Mouse (Mus musculus) c-Kit-negative CD71-positive TER-119-positive erythroid progenitor cells, embryonic 14.5 days (primary cell): ENCODE results near the gene Gm9821.

Experiments
- DNase-seq: peaks from one replicate; pipeline ENCODE4 v3.0.0-alpha.2; 2013; ENCODE audit warnings: low read depth, low spot score

The Gm9821 gene

GRCm38 (mm10) chr2:91971231-91972097, 26.0 kb downstream of the Gm9821 start:
- no peak for DNase-seq

DNA sequence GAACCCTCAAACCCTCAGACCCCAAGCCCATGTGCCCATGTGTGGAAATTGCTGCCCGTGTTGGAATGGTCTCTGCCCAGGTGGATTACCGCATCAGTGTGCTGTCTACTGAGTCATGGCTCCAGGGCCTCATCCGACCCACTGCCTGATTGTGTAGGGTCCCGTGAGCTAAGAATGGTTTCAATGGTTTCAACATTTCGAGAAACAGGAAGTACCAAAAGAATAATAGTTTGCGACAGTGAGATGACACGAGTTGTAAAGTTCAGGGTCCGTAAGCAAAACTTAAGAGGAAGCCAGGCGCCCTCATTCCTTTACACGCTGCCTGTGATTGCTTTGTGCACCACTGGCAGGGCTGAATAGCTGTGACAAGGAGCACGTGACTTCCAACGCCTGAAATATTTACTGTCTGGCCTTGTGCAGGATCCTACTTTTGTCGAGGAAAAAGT, 26.6 kb downstream of the Gm9821 start:
- DNase-seq: no peak

- no peak for DNase-seq
These were observed 28.1 kb downstream of the Gm9821 start for GRCm38 (mm10) chr2:91973416-91974135.

DNA sequence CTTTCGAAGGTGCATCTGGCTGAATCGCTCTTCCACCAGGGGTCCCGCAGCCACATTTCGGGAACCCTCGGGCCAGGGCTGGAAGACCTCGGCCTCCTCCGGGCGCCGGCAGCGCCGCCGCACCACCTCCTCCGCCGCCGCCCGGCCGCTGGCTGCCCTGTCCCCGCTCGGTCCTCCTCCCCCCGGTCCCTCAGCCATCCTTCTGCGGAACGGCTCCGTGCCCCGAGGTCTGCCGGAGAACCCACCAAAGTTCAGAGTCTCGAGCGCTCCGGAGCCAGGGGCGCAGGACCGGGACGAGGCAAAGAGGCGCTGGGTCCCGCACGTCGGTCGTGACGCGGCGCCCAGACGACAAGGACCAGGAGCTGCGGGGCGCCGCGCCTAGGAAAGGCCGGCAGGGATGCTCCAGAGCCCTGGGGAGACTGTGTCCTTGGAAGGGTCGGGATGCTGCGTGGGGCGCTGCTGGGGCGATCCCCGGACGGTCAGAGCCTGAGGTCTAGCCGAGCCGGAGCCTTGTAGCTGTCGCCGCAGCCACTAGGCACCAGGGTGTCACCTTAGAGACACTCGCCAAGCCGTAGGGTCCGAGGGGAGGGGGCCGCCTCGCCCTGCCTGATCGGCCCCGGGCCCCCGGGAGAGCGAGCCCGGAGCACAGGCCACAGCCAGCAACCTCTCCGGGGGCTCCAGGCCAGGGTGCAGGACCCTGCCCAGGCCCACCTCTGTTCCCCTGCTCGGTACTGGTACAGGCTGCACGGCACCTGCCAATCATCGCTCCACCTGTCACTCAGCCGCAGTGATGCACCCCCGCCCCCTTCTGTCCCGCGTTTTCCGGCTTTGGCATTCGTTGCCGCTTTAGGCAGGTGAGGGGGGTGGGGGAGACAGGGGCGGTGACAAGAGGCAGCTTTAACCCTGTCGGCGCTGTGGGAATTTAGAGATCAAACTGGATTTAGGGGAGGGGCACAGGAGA, 30.4 kb downstream of the Gm9821 start, which contains the start of gene Dgkz:
Dgkz (minus strand) TSS at position 284 of the 961 bp plus-strand sequence.
- DNase-seq: no peak

GRCm38 (mm10) chr2:91977960-91978359, 32.5 kb downstream of the Gm9821 start:
- DNase-seq: no peak

DNA sequence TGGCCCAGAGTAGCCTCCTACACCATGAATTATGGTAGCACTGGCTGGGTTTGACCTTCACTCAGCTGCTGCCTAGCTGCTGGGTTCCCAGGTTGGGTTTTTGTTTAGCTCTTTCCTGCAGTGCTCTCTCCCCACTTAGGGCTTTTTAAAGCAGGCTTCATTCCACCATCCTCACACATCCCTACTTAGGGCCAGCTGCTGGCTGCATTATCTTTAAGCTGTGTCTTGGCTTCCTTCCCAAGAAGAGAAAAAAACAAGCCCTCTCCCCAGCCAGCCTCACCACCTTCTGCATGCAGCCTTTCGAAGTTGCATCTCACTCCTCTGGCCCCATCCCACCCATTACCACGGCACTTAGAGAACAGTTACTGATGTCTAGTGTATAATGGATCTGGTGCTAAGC, 33.0 kb downstream of the Gm9821 start:
- no peak for DNase-seq

GRCm38 (mm10) chr2:91980245-91980644, 34.7 kb downstream of the Gm9821 start:
- no peak for DNase-seq

DNA sequence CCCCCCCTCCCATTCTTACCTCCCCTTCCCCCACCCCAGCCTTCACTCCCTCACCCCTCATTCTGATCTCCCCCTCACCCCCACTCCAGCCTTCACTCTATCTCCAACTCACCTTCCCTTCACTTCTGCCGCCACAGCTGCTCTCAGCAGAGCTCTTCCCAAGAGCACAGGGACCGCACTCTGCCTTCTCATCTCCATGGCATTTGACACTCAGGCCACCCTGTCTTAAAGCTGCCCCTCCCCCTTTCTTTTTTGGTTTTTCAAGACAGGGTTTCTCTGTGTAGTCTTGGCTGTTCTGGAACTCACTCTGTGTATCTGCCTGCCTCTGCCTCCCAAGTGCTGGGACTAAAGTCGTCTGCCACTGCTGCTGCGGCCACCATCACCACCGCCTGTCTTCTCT, 35.3 kb downstream of the Gm9821 start:
- no peak for DNase-seq

DNA sequence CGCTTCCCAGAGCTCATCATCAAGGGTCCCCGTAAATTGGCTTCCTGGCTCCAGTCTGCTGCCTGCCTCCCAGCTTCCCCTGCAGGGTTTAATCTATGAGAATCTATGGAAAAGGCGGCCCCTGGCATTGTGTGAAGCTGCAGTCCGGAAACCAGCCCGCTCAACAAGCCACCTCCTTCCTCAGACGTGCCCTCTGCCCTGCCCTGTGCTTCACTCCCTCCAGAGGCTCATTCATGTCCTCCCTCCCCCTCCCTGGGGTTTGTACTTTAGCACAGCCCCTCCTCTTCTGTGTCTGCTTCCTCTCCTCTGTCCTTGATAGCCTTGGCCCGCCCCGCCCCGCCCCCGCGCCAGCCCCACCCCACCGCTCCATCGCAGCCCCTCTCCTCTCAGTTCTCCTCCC, 38.9 kb downstream of the Gm9821 start:
- no peak for DNase-seq

- no peak for DNase-seq
These were observed 39.5 kb downstream of the Gm9821 start for GRCm38 (mm10) chr2:91984906-91985525.

DNA sequence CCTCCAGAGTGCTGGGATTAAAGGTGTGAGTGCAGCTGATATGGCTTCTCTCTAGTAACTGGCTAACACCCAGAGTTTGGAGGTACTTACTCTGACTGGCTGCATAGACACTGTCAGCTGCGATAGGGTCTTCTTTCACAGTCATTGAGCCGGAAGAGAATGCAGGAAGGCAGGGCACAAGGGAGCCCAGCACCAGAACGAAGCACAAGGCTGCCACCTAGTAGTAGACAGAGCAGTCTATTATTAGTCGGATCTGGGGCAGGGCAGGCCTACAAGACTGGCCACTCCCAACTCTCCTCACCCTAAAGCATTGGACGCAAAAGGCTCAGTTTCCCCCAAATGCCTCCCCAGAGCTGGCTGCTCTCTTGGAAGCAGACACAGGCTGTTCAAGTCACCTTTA, 40.6 kb downstream of the Gm9821 start:
- no peak for DNase-seq

DNA sequence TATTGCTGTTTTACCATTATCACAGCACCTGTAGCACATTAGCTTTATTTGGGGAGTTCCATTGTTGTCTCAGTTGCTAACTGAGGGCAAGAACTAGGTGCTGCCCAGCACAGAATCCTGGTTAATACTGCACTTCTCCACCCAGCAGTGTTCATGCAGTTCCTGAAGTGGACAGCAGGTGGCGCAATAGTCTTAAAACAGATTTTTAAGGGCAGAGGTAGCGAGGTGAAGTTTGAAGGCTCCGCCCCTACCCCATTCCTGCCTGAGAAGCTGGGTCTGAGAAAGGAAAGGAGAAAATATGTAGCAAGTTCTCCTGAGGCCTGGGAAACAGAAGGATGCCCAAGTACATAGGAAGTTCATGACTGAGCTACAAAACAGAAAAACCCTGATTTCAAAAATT, 42.0 kb downstream of the Gm9821 start:
- DNase-seq: peak; percentile 46

GRCm38 (mm10) chr2:91989750-91990149, 44.2 kb downstream of the Gm9821 start:
- DNase-seq: no peak

- no peak for DNase-seq
These were observed 47.9 kb downstream of the Gm9821 start for GRCm38 (mm10) chr2:91993409-91993808.

- DNase-seq: no peak
These were observed 50.5 kb downstream of the Gm9821 start for GRCm38 (mm10) chr2:91996006-91996405.
